Mouse (Mus musculus) urinary bladder, adult 18-20 months (tissue): ENCODE results near the gene Wnt3.

Source experiments
- DNase-seq, 2 experiments: peaks; one replicate each; pipeline ENCODE4 v3.0.0; 2022; ENCODE audit warnings: low spot score in 2 of 2, mixed read lengths in 2 of 2

Gene Wnt3

GRCm38 (mm10) chr11:103772505-103773386 lies 1.2 kb upstream of the Wnt3 start:
- no peak for DNase-seq

GRCm38 (mm10) chr11:103774228-103774530 lies 229 bp downstream of the Wnt3 start:
- DNase-seq = no peak

- no peak for DNase-seq
Observed at GRCm38 (mm10) chr11:103780152-103780551, 6.2 kb downstream of the Wnt3 start.

GRCm38 (mm10) chr11:103789951-103790350 lies 16.0 kb downstream of the Wnt3 start:
- DNase-seq = no peak

- no peak for DNase-seq
Observed at GRCm38 (mm10) chr11:103801128-103801527, 27.2 kb downstream of the Wnt3 start.

GRCm38 (mm10) chr11:103804126-103804525 lies 30.2 kb downstream of the Wnt3 start:
- DNase-seq = no peak

GRCm38 (mm10) chr11:103804804-103805203 lies 30.9 kb downstream of the Wnt3 start:
- DNase-seq = no peak

GRCm38 (mm10) chr11:103807966-103808365 lies 34.0 kb downstream of the Wnt3 start:
- DNase-seq = no peak

GRCm38 (mm10) chr11:103808771-103809610 lies 35.0 kb downstream of the Wnt3 start:
- no peak for DNase-seq

- DNase-seq = peak in 1 of 2 experiments; percentile 13
Observed at GRCm38 (mm10) chr11:103809611-103810598, 36.0 kb downstream of the Wnt3 start.

- no peak for DNase-seq
Observed at GRCm38 (mm10) chr11:103810631-103811030, 36.7 kb downstream of the Wnt3 start.

- no peak for DNase-seq
Observed at GRCm38 (mm10) chr11:103811246-103811645, 37.3 kb downstream of the Wnt3 start.

- DNase-seq = no peak
Observed at GRCm38 (mm10) chr11:103814808-103815207, 40.9 kb downstream of the Wnt3 start.

GRCm38 (mm10) chr11:103815986-103816385 lies 42.0 kb downstream of the Wnt3 start:
- no peak for DNase-seq

GRCm38 (mm10) chr11:103816719-103817118 lies 42.8 kb downstream of the Wnt3 start:
- DNase-seq = no peak

GRCm38 (mm10) chr11:103827201-103827600 lies 53.3 kb downstream of the Wnt3 start:
- DNase-seq = no peak

GRCm38 (mm10) chr11:103828866-103829265 lies 54.9 kb downstream of the Wnt3 start:
- DNase-seq = no peak

GRCm38 (mm10) chr11:103829956-103830355 lies 56.0 kb downstream of the Wnt3 start:
- DNase-seq = no peak

- DNase-seq = no peak
Observed at GRCm38 (mm10) chr11:103830476-103830875, 56.5 kb downstream of the Wnt3 start.

- DNase-seq = no peak
Observed at GRCm38 (mm10) chr11:103831766-103832165, 57.8 kb downstream of the Wnt3 start.

GRCm38 (mm10) chr11:103832331-103832730 lies 58.4 kb downstream of the Wnt3 start:
- no peak for DNase-seq

GRCm38 (mm10) chr11:103838955-103839354 lies 65.0 kb downstream of the Wnt3 start:
- DNase-seq = no peak
